Mouse (Mus musculus): ENCODE results near the gene Med26. TPM values are rescaled to one million over a fixed set of nuclear protein-coding genes. Genes with fewer than 3 reads are reported as not detected.

The Med26 gene
- 17.1 TPM for polyA plus RNA-seq (2014; fragmentation: Illumina TruSeq; extraction: RNeasy Lipid Tissue Mini Kit (QIAGEN cat#74804); ENCODE audit: low read depth, low replicate concordance)

GRCm38 (mm10) chr8:72547802-72548643, at the start of gene Med26:
Gene Med26 (minus strand): TSS chr8:72548270.

GRCm38 (mm10) chr8:72571611-72572473, 23.8 kb upstream of the Med26 start, which contains the start of gene Tmem38a:
Gene Tmem38a (plus strand): TSS chr8:72572055.

GRCm38 (mm10) chr8:72570633-72571610, 22.9 kb upstream of the Med26 start, which contains the start of gene Smim7:
Gene Smim7 (minus strand): TSS chr8:72571088.

DNA sequence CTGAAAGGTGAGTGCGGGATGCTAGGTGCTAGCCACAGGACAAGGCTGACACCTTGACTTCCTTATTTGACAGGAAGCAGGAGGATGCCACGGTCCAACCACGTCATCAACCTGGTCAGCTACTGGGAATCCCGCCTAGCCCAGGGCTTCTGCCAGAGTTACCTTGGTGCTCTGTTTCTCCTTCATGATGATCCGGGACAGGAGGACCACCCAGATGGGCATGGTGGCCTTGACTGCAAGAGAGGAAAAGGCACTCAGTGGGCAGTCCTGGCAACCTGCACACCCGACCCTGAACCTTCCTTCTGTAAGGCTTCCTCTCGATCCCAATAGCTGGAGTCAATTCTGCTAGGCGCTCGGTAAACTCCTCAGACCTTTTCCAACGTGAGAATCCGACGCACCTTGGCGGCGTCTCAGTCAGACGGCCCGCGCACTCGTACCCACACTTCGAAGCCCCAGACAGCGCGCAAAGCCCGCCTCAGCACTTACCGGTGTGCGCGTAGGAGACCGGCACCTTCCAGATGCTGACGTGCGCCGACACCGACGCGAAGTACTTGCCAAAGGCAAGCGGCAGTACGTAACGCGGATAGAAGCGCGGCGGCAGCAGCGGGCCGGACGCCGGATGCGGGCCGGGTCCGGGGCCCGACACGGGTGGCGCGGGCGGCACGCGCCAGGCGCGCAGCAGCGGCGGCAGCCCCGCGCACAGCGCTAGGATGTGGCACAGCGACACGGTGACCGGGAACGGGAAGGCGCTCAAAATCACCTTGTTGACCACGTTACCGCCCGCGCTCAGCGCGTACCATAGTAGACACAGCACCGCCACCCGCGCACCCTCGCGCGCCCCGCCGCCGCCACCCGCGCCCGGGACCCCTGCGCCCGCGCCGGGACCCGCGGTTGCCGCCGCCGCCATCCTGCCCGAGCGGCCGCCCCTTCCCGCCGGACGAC, 56.1 kb downstream of the Med26 start, which contains the start of gene Slc35e1:
Gene Slc35e1 (minus strand): TSS at position 935 of the 942 bp plus-strand sequence.

GRCm38 (mm10) chr8:72474826-72475546, 73.1 kb downstream of the Med26 start, which contains the start of gene Cherp:
Gene Cherp (minus strand): TSS chr8:72475226.

Other genes starting within 250 kb of the Med26 start
- 0.81 TPM for gene Gm10282, start 243.0 kb downstream of the Med26 start, polyA plus RNA-seq (2014; fragmentation: Illumina TruSeq; extraction: RNeasy Lipid Tissue Mini Kit (QIAGEN cat#74804); ENCODE audit: low read depth, low replicate concordance)
- gene Klf2, start 229.2 kb downstream of the Med26 start, polyA plus RNA-seq (2014; fragmentation: Illumina TruSeq; extraction: RNeasy Lipid Tissue Mini Kit (QIAGEN cat#74804); ENCODE audit: low read depth, low replicate concordance): 5.9 TPM
- gene Eps15l1, start 126.8 kb downstream of the Med26 start, polyA plus RNA-seq (2014; fragmentation: Illumina TruSeq; extraction: RNeasy Lipid Tissue Mini Kit (QIAGEN cat#74804); ENCODE audit: low read depth, low replicate concordance): 11.7 TPM
- 92.0 TPM for gene Calr3, start 104.4 kb downstream of the Med26 start, polyA plus RNA-seq (2014; fragmentation: Illumina TruSeq; extraction: RNeasy Lipid Tissue Mini Kit (QIAGEN cat#74804); ENCODE audit: low read depth, low replicate concordance)
- gene 1700030K09Rik, start 104.4 kb downstream of the Med26 start, polyA plus RNA-seq (2014; fragmentation: Illumina TruSeq; extraction: RNeasy Lipid Tissue Mini Kit (QIAGEN cat#74804); ENCODE audit: low read depth, low replicate concordance): 8.8 TPM
- 4.6 TPM for gene Cherp, start 73.0 kb downstream of the Med26 start, polyA plus RNA-seq (2014; fragmentation: Illumina TruSeq; extraction: RNeasy Lipid Tissue Mini Kit (QIAGEN cat#74804); ENCODE audit: low read depth, low replicate concordance)
- 3.0 TPM for gene Slc35e1, start 55.7 kb downstream of the Med26 start, polyA plus RNA-seq (2014; fragmentation: Illumina TruSeq; extraction: RNeasy Lipid Tissue Mini Kit (QIAGEN cat#74804); ENCODE audit: low read depth, low replicate concordance)
- gene Smim7, start 22.8 kb upstream of the Med26 start, polyA plus RNA-seq (2014; fragmentation: Illumina TruSeq; extraction: RNeasy Lipid Tissue Mini Kit (QIAGEN cat#74804); ENCODE audit: low read depth, low replicate concordance): 16.0 TPM
- gene Tmem38a, start 23.8 kb upstream of the Med26 start, polyA plus RNA-seq (2014; fragmentation: Illumina TruSeq; extraction: RNeasy Lipid Tissue Mini Kit (QIAGEN cat#74804); ENCODE audit: low read depth, low replicate concordance): 0.28 TPM
- 0.20 TPM for gene Nwd1, start 98.4 kb upstream of the Med26 start, polyA plus RNA-seq (2014; fragmentation: Illumina TruSeq; extraction: RNeasy Lipid Tissue Mini Kit (QIAGEN cat#74804); ENCODE audit: low read depth, low replicate concordance)
- gene Sin3b, start 175.0 kb upstream of the Med26 start, polyA plus RNA-seq (2014; fragmentation: Illumina TruSeq; extraction: RNeasy Lipid Tissue Mini Kit (QIAGEN cat#74804); ENCODE audit: low read depth, low replicate concordance): 44.1 TPM
- gene F2rl3, start 213.6 kb upstream of the Med26 start, polyA plus RNA-seq (2014; fragmentation: Illumina TruSeq; extraction: RNeasy Lipid Tissue Mini Kit (QIAGEN cat#74804); ENCODE audit: low read depth, low replicate concordance): not detected

Data from testis, adult 10 weeks (tissue).